Mouse (Mus musculus): ENCODE results near the gene H2-Ab1. TPM values are rescaled to one million over a fixed set of nuclear protein-coding genes. Genes with fewer than 3 reads are reported as not detected.

H2-Ab1 gene
- polyA plus RNA-seq, 1 experiment = not detected

DNA sequence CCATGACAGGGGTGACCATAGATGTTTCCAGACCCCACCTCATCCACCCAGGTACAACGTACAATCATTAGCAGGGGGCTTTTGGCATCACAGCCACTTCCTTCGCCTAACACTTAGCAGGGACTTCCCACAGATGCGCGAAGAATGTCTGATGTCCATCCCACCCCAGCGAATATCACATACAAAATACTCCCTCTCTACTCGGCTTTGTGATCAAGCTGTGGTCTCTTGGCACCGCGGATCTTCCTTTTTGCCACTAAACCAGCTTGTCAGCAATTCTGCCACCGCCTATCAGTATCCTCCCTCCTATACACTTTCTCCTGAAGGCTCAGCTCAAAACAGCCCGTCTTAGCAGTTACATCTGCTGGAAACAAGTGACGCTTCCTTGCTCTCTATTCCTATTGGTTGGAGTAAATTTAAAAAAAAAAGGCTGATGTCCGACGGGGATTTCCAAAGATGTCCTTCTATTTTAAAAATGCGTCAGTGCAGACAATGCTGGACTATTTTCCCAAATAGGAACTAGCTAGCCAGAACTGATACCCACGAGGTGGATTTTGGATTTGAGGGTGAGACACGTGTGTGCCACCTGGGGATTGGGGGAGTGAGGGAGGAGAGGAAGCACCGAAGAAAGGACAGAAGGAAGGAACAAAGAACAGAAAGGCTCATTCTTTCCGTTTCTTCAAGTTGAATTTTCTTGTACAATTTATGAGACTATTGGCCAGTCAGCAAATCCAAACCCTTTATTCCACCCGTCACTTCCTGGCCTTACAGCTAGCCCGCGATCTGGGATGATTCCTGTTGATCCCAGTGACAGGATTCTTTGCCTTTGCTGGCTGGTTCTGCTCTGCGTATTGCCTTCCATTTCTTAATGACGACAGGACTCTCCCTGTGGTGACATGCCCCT lies 38.7 kb downstream of the H2-Ab1 start:
- no peak for TF ChIP-seq GATA1 (IDR thresholded peaks at IDR 0.05; ENCODE audit: low read length)

- TF ChIP-seq GATA1 (IDR thresholded peaks at IDR 0.05; ENCODE audit: low read length) = no peak
Measured at GRCm38 (mm10) chr17:34299356-34299755, 41.9 kb downstream of the H2-Ab1 start.

DNA sequence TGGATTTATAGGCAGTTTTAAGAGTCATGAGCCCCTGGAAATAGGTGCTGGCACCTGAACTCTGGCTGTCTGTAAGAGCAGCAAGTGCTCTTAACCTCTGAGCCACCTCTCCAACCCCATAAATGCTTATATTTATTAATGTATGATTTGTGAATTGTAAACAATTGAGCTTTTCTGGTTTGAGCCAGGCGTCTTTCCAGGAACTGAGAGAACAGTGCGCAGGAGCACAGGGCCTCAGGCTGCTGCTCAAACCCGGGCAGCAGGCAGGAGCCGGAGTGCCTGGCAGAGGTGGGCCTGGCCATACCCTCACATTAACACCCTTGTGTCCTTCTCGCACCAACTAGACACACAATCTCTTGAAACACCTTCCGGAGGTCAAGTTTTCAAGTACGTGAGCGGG lies 42.6 kb downstream of the H2-Ab1 start:
- no peak for TF ChIP-seq GATA1 (IDR thresholded peaks at IDR 0.05; ENCODE audit: low read length)

DNA sequence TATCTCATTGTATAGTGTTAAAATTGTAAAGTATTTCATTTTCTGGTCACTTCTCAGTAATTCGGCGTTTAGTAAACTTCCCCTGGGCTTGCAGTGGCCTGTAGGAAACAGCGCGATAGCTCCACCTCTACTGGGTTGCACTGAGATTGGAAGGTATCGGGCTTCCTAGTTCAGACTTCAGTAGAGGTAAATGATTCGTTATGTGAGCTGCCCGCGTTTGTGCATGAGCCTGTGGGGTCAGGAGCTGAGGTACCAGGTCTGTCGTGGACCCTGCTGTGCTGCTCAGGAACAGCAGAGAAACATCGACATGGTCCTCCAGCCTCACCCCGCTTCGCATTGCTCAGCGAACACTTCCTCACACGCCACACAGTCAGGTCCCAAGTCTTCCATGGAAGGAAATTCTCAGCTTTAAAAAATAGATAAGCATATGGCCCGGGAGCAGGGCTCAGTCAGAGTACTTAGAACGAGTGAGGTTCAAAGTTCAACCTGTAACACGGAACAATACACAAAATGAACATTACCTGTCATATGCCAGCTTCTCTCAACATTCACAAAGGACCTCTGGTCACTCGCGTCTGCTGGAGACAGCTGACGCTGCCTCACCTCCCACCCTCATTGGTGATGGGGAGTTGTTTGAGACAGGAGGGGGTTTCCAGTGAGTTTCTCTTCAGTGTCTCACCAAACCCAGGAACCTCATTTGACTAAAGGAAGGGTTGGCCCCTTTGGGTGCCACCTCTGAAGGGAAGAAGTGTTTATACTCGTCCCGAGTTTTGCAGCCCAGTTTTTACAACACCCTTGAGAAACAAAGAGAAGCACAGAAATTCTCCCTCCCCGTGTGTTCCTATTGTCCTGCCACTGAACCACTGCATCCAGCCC lies 43.4 kb downstream of the H2-Ab1 start:
- no peak for TF ChIP-seq GATA1 (IDR thresholded peaks at IDR 0.05; ENCODE audit: low read length)

DNA sequence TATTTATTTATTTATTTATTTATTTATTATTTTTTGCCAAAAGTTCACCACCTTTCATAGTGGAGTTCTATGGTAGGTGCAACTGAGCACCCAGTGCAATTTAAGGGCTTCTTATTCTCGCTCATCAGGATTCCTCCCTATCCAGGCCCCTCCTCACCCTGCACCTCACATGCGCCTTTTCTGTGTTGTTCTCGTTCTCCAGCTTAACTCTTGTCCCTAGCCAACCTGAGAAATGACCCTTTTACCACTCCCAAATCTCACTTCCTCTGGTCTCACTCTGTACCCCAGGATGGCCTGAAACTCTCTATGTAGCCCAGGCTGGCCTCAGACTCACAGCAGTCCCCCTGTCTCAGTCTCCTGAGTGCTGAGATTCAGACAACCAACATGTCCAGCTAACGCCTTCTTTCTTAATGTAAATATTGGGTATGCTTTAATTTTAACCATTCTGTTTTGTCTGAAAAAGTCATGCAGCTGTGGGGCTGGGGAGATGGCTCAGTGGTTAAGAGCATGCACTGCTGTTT lies 44.2 kb downstream of the H2-Ab1 start:
- no peak for TF ChIP-seq GATA1 (IDR thresholded peaks at IDR 0.05; ENCODE audit: low read length)

DNA sequence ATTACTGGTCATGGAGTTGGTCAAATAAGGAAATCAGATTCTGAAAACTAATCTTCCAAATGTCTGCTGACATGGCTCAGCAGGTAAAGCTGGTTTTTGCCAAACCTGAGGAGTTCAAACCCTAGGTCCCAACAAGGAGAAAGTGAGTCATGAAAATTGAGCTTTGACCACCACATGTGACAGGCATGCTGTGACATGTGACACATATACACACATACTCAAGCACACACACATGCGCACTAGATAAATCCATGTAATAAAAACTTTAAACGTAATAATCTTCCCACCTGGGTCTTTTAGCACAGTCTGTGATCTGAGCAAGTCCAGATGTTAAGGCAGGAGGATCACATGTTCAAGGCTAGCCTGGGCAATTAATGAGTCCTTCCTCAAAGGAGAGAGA lies 46.3 kb downstream of the H2-Ab1 start:
- no peak for TF ChIP-seq GATA1 (IDR thresholded peaks at IDR 0.05; ENCODE audit: low read length)

GRCm38 (mm10) chr17:34304751-34305150 lies 47.3 kb downstream of the H2-Ab1 start:
- no peak for TF ChIP-seq GATA1 (IDR thresholded peaks at IDR 0.05; ENCODE audit: low read length)

DNA sequence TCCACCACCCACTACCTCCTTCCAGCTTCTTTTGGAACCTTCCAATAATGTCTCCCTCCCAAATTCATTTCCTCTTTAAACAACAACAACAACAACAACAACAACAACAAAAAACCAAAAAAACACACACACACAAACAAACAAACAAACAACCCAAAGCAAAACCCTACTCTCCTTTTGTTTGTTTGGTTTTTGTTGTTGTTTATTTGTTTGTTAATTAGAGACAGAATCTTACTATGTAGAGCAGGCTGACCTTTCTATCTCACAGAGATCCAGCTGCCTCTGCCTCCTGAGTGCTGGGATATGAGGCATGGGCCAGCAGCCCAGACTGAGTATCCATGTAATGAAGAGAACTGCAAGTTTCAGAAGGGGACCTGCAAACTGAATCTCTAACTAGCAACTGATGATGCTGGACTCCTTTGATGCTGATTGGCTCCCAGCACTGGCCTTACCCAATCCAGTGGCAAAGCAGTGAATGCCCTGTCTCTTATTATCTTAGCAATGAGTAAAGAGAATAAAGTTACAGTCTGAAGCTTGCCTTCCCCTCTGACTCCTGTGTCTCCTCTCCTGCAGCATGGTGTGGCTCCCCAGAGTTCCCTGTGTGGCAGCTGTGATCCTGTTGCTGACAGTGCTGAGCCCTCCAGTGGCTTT lies 48.0 kb downstream of the H2-Ab1 start, which contains the start of gene H2-Eb1:
Gene H2-Eb1 (plus strand): TSS at position 488 of the 651 bp plus-strand sequence.
- no peak for TF ChIP-seq GATA1 (IDR thresholded peaks at IDR 0.05; ENCODE audit: low read length)

- no peak for TF ChIP-seq GATA1 (IDR thresholded peaks at IDR 0.05; ENCODE audit: low read length)
Measured at GRCm38 (mm10) chr17:34306407-34306806, 48.9 kb downstream of the H2-Ab1 start.

GRCm38 (mm10) chr17:34307216-34307615 lies 49.7 kb downstream of the H2-Ab1 start:
- no peak for TF ChIP-seq GATA1 (IDR thresholded peaks at IDR 0.05; ENCODE audit: low read length)

GRCm38 (mm10) chr17:34308161-34308560 lies 50.7 kb downstream of the H2-Ab1 start:
- TF ChIP-seq GATA1 (IDR thresholded peaks at IDR 0.05; ENCODE audit: low read length) = no peak

GRCm38 (mm10) chr17:34309225-34309624 lies 51.7 kb downstream of the H2-Ab1 start:
- no peak for TF ChIP-seq GATA1 (IDR thresholded peaks at IDR 0.05; ENCODE audit: low read length)

GRCm38 (mm10) chr17:34309683-34310385 lies 52.3 kb downstream of the H2-Ab1 start:
- no peak for TF ChIP-seq GATA1 (IDR thresholded peaks at IDR 0.05; ENCODE audit: low read length)

GRCm38 (mm10) chr17:34312185-34312584 lies 54.7 kb downstream of the H2-Ab1 start:
- TF ChIP-seq GATA1 (IDR thresholded peaks at IDR 0.05; ENCODE audit: low read length) = no peak

GRCm38 (mm10) chr17:34313393-34313792 lies 55.9 kb downstream of the H2-Ab1 start:
- TF ChIP-seq GATA1 (IDR thresholded peaks at IDR 0.05; ENCODE audit: low read length) = no peak

Measured in G1E-ER4 (cell line).